Mouse (Mus musculus): Measurements from ENCODE around the gene Pip4k2c. TPM values are rescaled to one million over a fixed set of nuclear protein-coding genes. Genes with fewer than 3 reads are reported as not detected.

Gene Pip4k2c
- polyA plus RNA-seq, 1 experiment from 2014 or later, result 19.5 TPM

DNA sequence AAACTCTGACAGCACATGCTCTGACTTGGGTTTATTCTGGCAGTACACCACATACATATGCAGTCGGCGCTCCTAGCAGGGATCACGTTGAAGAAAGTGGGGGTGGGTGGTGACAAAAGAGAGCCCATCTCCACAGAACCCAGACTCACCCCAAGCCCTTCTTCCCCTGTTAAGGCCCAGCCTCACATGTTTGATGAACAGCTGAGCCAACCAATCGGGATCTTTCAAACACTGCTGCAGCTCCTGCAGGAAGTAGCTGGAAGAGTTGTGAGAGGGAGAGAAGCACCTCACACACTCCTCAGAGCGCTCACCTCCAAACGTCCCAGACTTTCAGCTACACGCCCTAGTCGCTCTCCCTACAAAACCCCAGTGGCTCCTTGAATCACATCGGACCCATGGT lies 26.3 kb downstream of the Pip4k2c start:
- Histone ChIP-seq H3K9ac (no peak overlapping the region), H3K4me3 (no peak overlapping the region), H3K27ac (no peak overlapping the region), H3K9me3 (replicated peaks) (no peaks in the 10 kb centered on the region), H3K36me3 (ENCODE audit: poor library complexity, severe bottlenecking) (peaks cover 8% of the 10 kb centered on the region; the same call in 1 of the 2 replicates), H3K4me1 (peaks cover 48% of the 10 kb centered on the region), H3K4me2 (no peak overlapping the region), H3K27me3 (peaks cover 23% of the 10 kb centered on the region)
- 71% methylated on average over 9 of the region's 9 CpGs for WGBS
- no peak for ATAC-seq

DNA sequence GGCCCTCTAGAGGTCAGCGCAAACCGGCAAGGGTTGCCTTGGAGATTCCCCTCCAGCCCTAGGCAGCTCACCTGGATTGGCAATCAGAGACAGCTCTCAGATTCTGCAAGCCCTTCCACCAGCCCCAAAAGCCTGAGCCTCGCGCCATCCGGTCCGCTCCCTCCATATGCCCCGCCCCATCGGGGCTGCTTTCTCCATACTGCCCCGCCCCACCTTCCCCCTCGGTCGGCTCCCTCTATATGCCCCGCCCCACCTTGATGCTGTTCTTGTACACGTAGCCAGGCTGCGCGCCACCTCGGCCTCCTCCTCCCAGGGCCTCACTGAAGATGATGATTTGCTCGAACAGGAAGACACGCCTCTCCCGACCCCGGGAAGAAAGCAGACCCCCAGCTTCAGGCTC lies 27.6 kb downstream of the Pip4k2c start:
- no peak for ATAC-seq
- Histone ChIP-seq H3K36me3 (ENCODE audit: poor library complexity, severe bottlenecking) (peaks cover 8% of the 10 kb centered on the region; the same call in 1 of the 2 replicates), H3K9me3 (replicated peaks) (no peaks in the 10 kb centered on the region), H3K27me3 (peaks cover 37% of the 10 kb centered on the region), H3K9ac (peak overlapping the region; percentile 40), H3K27ac (no peak overlapping the region), H3K4me3 (peak overlapping the region; percentile 13; the same call in 1 of the 2 replicates), H3K4me2 (peak overlapping the region; percentile 40), H3K4me1 (peaks cover 39% of the 10 kb centered on the region)
- WGBS, result 14% methylated on average over 20 of the region's 20 CpGs

DNA sequence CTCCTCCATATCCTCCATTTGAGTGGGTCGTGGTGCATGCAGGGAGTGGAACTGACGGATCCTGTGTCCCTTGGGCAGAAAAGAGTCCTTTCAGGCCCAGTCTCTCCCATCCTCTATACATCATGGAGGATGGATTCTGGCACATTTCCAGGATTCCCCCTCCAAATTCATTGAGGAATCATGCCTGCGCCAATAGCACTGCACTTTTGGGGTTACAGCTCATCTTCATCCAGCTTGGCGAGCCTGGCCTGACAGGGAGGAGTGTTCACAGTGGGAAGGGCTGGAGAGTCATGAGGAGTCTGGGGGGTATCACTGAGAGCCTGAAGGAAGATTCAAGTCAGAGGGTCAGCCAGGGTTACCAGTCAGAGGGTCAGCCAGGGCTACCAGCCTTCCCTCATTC lies 28.8 kb downstream of the Pip4k2c start:
- H3K4me3 ChIP-seq, result no peak overlapping the region
- peaks cover 47% of the 10 kb centered on the region for H3K27me3 ChIP-seq
- peaks cover 8% of the 10 kb centered on the region; the same call in 1 of the 2 replicates for H3K36me3 ChIP-seq (ENCODE audit: poor library complexity, severe bottlenecking)
- H3K27ac ChIP-seq, result no peak overlapping the region
- no peak overlapping the region for H3K4me2 ChIP-seq
- ATAC-seq, result no peak
- WGBS, result 85% methylated on average over 4 of the region's 4 CpGs
- no peaks in the 10 kb centered on the region for H3K9me3 ChIP-seq (replicated peaks)
- peaks cover 43% of the 10 kb centered on the region for H3K4me1 ChIP-seq
- H3K9ac ChIP-seq, result no peak overlapping the region

DNA sequence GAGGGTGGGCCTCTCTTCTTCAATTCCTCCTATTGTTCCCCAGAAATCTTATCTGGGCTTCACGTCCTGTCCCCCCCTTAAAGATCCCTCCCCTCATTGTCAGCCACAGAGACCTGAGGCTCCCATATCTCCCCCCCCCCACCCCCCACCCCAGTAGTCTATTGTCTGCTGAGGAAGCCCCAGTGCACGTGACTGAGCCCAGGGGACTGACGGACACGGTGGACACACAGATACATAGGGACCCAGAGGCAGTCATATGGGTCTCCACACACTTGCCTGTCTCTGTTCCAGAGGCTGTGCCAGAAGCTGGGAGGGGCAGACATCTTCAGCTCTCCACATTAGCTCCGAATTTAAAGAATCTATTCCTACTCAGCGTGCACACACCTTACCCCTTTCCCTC lies 29.8 kb downstream of the Pip4k2c start:
- no peak overlapping the region for H3K4me2 ChIP-seq
- H3K4me3 ChIP-seq, result no peak overlapping the region
- no peaks in the 10 kb centered on the region for H3K9me3 ChIP-seq (replicated peaks)
- peaks cover 58% of the 10 kb centered on the region for H3K27me3 ChIP-seq
- no peak overlapping the region for H3K9ac ChIP-seq
- 73% methylated on average over 6 of the region's 6 CpGs for WGBS
- peaks cover 40% of the 10 kb centered on the region for H3K4me1 ChIP-seq
- H3K36me3 ChIP-seq (ENCODE audit: poor library complexity, severe bottlenecking), result peaks cover 5% of the 10 kb centered on the region; the same call in 1 of the 2 replicates
- no peak overlapping the region for H3K27ac ChIP-seq
- ATAC-seq, result no peak

GRCm38 (mm10) chr10:127180695-127181047 lies 30.7 kb downstream of the Pip4k2c start:
- H3K27ac ChIP-seq, result no peak overlapping the region
- H3K4me2 ChIP-seq, result peak overlapping the region; percentile 47; the same call in 1 of the 2 replicates
- H3K27me3 ChIP-seq, result peaks cover 67% of the 10 kb centered on the region
- 16% methylated on average over 3 of the region's 3 CpGs for WGBS
- no peak overlapping the region for H3K9ac ChIP-seq
- no peaks in the 10 kb centered on the region for H3K9me3 ChIP-seq (replicated peaks)
- no peak overlapping the region for H3K4me3 ChIP-seq
- H3K36me3 ChIP-seq (ENCODE audit: poor library complexity, severe bottlenecking), result 0 out of 2 replicates have a peak, but pooled peaks cover 4% of the 10 kb centered on the region
- H3K4me1 ChIP-seq, result peaks cover 40% of the 10 kb centered on the region
- ATAC-seq, result no peak

- peaks cover 67% of the 10 kb centered on the region for H3K27me3 ChIP-seq
- peak within 1 kb of the TSS; percentile 17 for H3K4me3 ChIP-seq
- peak within 1 kb of the TSS; percentile 6; the same call in 1 of the 2 replicates for H3K9ac ChIP-seq
- peaks cover 40% of the 10 kb centered on the region for H3K4me1 ChIP-seq
- 0 out of 2 replicates have a peak, but pooled peaks cover 4% of the 10 kb centered on the region for H3K36me3 ChIP-seq (ENCODE audit: poor library complexity, severe bottlenecking)
- WGBS, result 3% methylated on average over 34 of the region's 34 CpGs
- ATAC-seq, result peak; percentile 41
- H3K9me3 ChIP-seq (replicated peaks), result no peaks in the 10 kb centered on the region
- no peak within 1 kb of the TSS for H3K27ac ChIP-seq
- peak within 1 kb of the TSS; percentile 47 for H3K4me2 ChIP-seq
Observed at GRCm38 (mm10) chr10:127179871-127180694, 31.3 kb downstream of the Pip4k2c start, which contains the start of gene Slc26a10. TSS of gene Slc26a10 (minus strand) at chr10:127180645.

- 4% methylated on average over 41 of the region's 41 CpGs for WGBS
- Histone ChIP-seq H3K4me3 (peak overlapping the region; percentile 27), H3K4me2 (peak overlapping the region; percentile 54), H3K9me3 (replicated peaks) (no peaks in the 10 kb centered on the region), H3K4me1 (peaks cover 27% of the 10 kb centered on the region), H3K27me3 (peaks cover 80% of the 10 kb centered on the region), H3K36me3 (ENCODE audit: poor library complexity, severe bottlenecking) (0 out of 2 replicates have a peak, but pooled peaks cover 1% of the 10 kb centered on the region), H3K27ac (no peak overlapping the region), H3K9ac (peak overlapping the region; percentile 9; the same call in 1 of the 2 replicates)
- ATAC-seq, result no peak
Observed at GRCm38 (mm10) chr10:127178286-127179027, 32.9 kb downstream of the Pip4k2c start.

DNA sequence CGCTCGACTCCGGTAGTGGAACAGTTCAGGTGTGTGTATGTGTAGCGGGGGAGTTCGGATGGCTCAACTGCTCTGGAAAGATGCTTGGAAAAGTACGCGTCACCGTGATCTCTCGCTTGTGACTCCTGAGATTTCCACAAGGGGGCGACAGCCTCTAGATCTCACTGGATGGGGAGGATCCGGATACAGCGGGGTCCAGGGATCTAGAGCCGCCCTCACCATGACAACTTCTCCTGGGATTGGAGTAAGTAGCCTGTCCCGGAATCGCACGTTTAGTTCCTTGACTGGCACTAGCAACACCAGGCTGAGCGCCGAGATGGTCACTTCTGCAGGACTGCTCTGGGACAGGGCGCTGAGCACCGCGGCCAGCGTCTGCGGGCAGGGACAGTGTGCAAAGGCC lies 33.7 kb downstream of the Pip4k2c start:
- H3K4me3 ChIP-seq, result peak overlapping the region; percentile 27
- 1% methylated on average over 23 of the region's 23 CpGs for WGBS
- no peak overlapping the region for H3K9ac ChIP-seq
- no peaks in the 10 kb centered on the region for H3K9me3 ChIP-seq (replicated peaks)
- H3K36me3 ChIP-seq (ENCODE audit: poor library complexity, severe bottlenecking), result no peaks in the 10 kb centered on the region
- H3K4me2 ChIP-seq, result peak overlapping the region; percentile 54
- H3K27ac ChIP-seq, result no peak overlapping the region
- ATAC-seq, result peak; percentile 39
- H3K27me3 ChIP-seq, result peaks cover 86% of the 10 kb centered on the region
- peaks cover 27% of the 10 kb centered on the region for H3K4me1 ChIP-seq

- H3K9me3 ChIP-seq (replicated peaks), result no peaks in the 10 kb centered on the region
- peaks cover 27% of the 10 kb centered on the region for H3K4me1 ChIP-seq
- H3K9ac ChIP-seq, result no peak overlapping the region
- no peak for ATAC-seq
- H3K4me3 ChIP-seq, result peak overlapping the region; percentile 27; the same call in 1 of the 2 replicates
- H3K4me2 ChIP-seq, result peak overlapping the region; percentile 54
- WGBS, result 18% methylated on average over 9 of the region's 9 CpGs
- peaks cover 85% of the 10 kb centered on the region for H3K27me3 ChIP-seq
- H3K36me3 ChIP-seq (ENCODE audit: poor library complexity, severe bottlenecking), result no peaks in the 10 kb centered on the region
- H3K27ac ChIP-seq, result no peak overlapping the region
Observed at GRCm38 (mm10) chr10:127177235-127177634, 34.1 kb downstream of the Pip4k2c start.

- WGBS, result 12% methylated on average over 7 of the region's 7 CpGs
- no peak for ATAC-seq
- Histone ChIP-seq H3K27ac (no peak overlapping the region), H3K27me3 (peaks cover 88% of the 10 kb centered on the region), H3K4me2 (peak overlapping the region; percentile 16; the same call in 1 of the 2 replicates), H3K4me1 (peaks cover 27% of the 10 kb centered on the region), H3K9ac (no peak overlapping the region), H3K4me3 (no peak overlapping the region), H3K36me3 (ENCODE audit: poor library complexity, severe bottlenecking) (peaks cover 3% of the 10 kb centered on the region; the same call in 1 of the 2 replicates), H3K9me3 (replicated peaks) (no peaks in the 10 kb centered on the region)
Observed at GRCm38 (mm10) chr10:127176756-127177155, 34.6 kb downstream of the Pip4k2c start.

- no peak overlapping the region for H3K9ac ChIP-seq
- H3K36me3 ChIP-seq (ENCODE audit: poor library complexity, severe bottlenecking), result peaks cover 4% of the 10 kb centered on the region; the same call in 1 of the 2 replicates
- peaks cover 88% of the 10 kb centered on the region for H3K27me3 ChIP-seq
- no peak for ATAC-seq
- 33% methylated on average over 3 of the region's 3 CpGs for WGBS
- no peak overlapping the region for H3K4me3 ChIP-seq
- H3K4me2 ChIP-seq, result no peak overlapping the region
- H3K9me3 ChIP-seq (replicated peaks), result no peaks in the 10 kb centered on the region
- H3K4me1 ChIP-seq, result peaks cover 27% of the 10 kb centered on the region
- no peak overlapping the region for H3K27ac ChIP-seq
Observed at GRCm38 (mm10) chr10:127176228-127176627, 35.2 kb downstream of the Pip4k2c start.

DNA sequence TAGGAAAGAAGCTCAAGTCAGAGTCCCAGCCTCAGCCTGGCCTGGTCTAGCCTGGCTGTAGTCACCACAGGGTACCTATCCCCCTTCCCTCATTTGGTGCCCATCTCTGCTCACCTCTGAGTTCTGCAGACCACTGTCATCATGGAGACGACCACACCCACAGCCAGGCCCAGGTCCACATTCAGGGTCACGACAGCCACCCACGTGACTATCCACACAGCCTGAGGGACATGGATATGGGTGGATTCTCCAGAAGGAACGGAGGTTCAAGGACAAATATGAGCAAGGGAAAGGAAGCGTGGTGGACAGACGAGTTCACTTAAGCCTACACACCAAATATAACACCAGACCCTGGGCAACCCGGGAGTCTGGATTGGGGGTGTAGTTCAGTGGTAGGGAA lies 37.2 kb downstream of the Pip4k2c start:
- WGBS, result 89% methylated on average over 7 of the region's 7 CpGs
- H3K4me3 ChIP-seq, result no peak overlapping the region
- H3K9me3 ChIP-seq (replicated peaks), result no peaks in the 10 kb centered on the region
- no peak overlapping the region for H3K27ac ChIP-seq
- H3K4me1 ChIP-seq, result peaks cover 27% of the 10 kb centered on the region
- peaks cover 4% of the 10 kb centered on the region; the same call in 1 of the 2 replicates for H3K36me3 ChIP-seq (ENCODE audit: poor library complexity, severe bottlenecking)
- ATAC-seq, result no peak
- H3K27me3 ChIP-seq, result peaks cover 88% of the 10 kb centered on the region
- no peak overlapping the region for H3K4me2 ChIP-seq
- no peak overlapping the region for H3K9ac ChIP-seq

All from forebrain, embryonic 13.5 days (tissue).